Mouse (Mus musculus) C2C12 (cell line): ENCODE results near the gene Lrrc7. TPM values are rescaled to one million over a fixed set of nuclear protein-coding genes. Genes with fewer than 3 reads are reported as not detected.

Experiments
- H3K27me3 ChIP-seq: one replicate; pipeline ENCODE4 v1.6.1; 2011; ENCODE audit not compliant: control insufficient read depth, insufficient read depth, insufficient read length
- H3K36me3 ChIP-seq: one replicate; pipeline ENCODE4 v1.6.1; 2011; ENCODE audit not compliant: control insufficient read depth, insufficient read depth
- H3K4me3 ChIP-seq: one replicate; pipeline ENCODE4 v1.5.1; 2011; ENCODE audit warnings: mild to moderate bottlenecking, control low read depth; ENCODE audit not compliant: poor library complexity, insufficient read depth, severe bottlenecking
- H3K79me2 ChIP-seq: one replicate; pipeline ENCODE4 v1.6.1; 2011; ENCODE audit not compliant: control insufficient read depth, insufficient read depth
- H3K79me3 ChIP-seq: one replicate; pipeline ENCODE4 v1.6.1; 2011; ENCODE audit warnings: low read depth, control low read depth
- H3ac ChIP-seq: one replicate; pipeline ENCODE3; 2011; ENCODE audit warnings: low read depth; ENCODE audit not compliant: control insufficient read depth, insufficient read length
- CEBPB ChIP-seq: IDR thresholded peaks from one replicate; pipeline ENCODE4 v1.6.1; 2011; ENCODE audit warnings: low read depth, mild to moderate bottlenecking, control low read depth, moderate library complexity
- CTCF ChIP-seq: IDR thresholded peaks from one replicate; pipeline ENCODE4 v1.5.1; 2011; ENCODE audit not compliant: control insufficient read depth, insufficient read depth, insufficient read length
- FOSL1 ChIP-seq: IDR thresholded peaks from one replicate; pipeline ENCODE4 v1.8.0; 2011; ENCODE audit warnings: mild to moderate bottlenecking, low read length; ENCODE audit not compliant: poor library complexity, insufficient read depth, severe bottlenecking
- MAX ChIP-seq: IDR thresholded peaks from one replicate; pipeline ENCODE4 v1.6.1; 2011; ENCODE audit warnings: mild to moderate bottlenecking, control low read depth
- MYOD1 ChIP-seq: IDR thresholded peaks from one replicate; pipeline ENCODE4 v1.6.1; 2011; ENCODE audit warnings: low read depth; ENCODE audit not compliant: control insufficient read depth, insufficient read length
- MYOG ChIP-seq: IDR thresholded peaks from one replicate; pipeline ENCODE4 v1.6.1; 2011; ENCODE audit not compliant: control insufficient read depth, insufficient read length; ENCODE audit errors: extremely low read depth
- USF1 ChIP-seq: IDR thresholded peaks from one replicate; pipeline ENCODE4 v1.6.1; 2011; ENCODE audit warnings: low read depth, mild to moderate bottlenecking, control low read depth, moderate library complexity
- polyA plus RNA-seq: library from polyadenylated mRNA; unstranded; fragments of >200 nt; fragmentation: generic; extraction: Trizol; gene quantifications from one replicate; pipeline ENCODE4 v1.2.1, GENCODE M21; 2012; ENCODE audit warnings: missing spikeins

Lrrc7 gene
- polyA plus RNA-seq, 1 experiment = not detected

DNA sequence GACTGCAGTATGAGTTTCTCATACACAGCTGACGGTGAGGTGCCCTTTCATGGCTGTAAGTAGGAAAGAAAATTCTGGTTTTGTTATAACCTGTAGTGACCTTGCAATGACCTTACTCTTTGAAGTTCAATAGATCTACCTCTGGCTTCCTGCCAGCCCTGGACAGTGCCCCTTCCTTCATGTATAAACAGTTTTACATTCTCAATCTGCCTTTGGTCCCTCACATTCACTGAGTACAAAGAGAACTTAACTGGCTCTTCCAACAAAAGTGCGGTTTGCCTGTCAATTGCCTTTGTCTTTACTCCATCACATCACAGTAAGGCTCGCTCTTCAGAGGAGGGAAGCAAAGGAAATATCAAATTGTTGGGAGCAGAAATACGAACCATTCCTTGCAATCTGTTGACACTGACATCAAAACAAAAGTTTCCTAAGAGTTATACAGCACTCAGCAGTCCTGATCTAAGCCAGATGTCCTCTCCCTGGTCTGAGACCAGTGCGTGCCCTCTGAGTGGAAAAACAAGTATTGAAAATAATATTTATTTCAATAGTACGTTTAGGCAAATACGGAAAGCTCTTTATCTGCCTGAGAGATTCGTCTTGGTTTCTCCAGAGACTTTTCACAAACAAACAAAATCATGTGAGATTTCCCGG, 493.3 kb downstream of the Lrrc7 start:
- H3ac ChIP-seq = no peak overlapping the region
- TF ChIP-seq CTCF = no peak
- TF ChIP-seq MYOD1 = no peak
- no peak for TF ChIP-seq MAX
- TF ChIP-seq MYOG = no peak
- no peak for TF ChIP-seq FOSL1
- TF ChIP-seq CEBPB = no peak
- no peak for TF ChIP-seq USF1
- H3K4me3 ChIP-seq = no peak overlapping the region
- no peaks in the 10 kb centered on the region for H3K79me3 ChIP-seq
- H3K79me2 ChIP-seq = no peaks in the 10 kb centered on the region
- no peaks in the 10 kb centered on the region for H3K27me3 ChIP-seq
- H3K36me3 ChIP-seq = peaks cover 16% of the 10 kb centered on the region

DNA sequence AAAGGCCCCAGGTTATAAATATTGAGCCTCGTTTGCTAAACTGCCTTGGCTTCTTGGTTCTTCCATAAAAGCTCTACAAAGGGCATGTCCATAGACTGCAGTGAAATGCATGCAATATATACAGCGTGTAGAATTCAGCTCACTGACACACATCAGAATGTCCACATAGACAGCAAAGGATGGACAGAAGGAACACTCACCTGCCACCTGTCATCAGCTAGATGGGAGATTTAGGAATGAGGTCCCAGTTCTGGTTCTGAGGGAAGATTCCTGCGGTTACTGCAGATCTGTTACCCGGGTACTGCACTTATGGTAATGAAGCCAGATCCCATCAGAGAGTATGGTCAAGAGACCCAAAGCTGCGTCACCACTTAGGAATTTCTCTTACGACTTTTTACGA, 494.1 kb downstream of the Lrrc7 start:
- H3K4me3 ChIP-seq = no peak overlapping the region
- peak; percentile 38 for TF ChIP-seq FOSL1
- no peak for TF ChIP-seq CEBPB
- TF ChIP-seq MAX = no peak
- no peak for TF ChIP-seq MYOG
- no peak for TF ChIP-seq CTCF
- TF ChIP-seq USF1 = no peak
- peak; percentile 89 for TF ChIP-seq MYOD1
- H3K79me3 ChIP-seq = no peaks in the 10 kb centered on the region
- H3K36me3 ChIP-seq = peaks cover 16% of the 10 kb centered on the region
- H3ac ChIP-seq = no peak overlapping the region
- H3K27me3 ChIP-seq = no peaks in the 10 kb centered on the region
- no peaks in the 10 kb centered on the region for H3K79me2 ChIP-seq

DNA sequence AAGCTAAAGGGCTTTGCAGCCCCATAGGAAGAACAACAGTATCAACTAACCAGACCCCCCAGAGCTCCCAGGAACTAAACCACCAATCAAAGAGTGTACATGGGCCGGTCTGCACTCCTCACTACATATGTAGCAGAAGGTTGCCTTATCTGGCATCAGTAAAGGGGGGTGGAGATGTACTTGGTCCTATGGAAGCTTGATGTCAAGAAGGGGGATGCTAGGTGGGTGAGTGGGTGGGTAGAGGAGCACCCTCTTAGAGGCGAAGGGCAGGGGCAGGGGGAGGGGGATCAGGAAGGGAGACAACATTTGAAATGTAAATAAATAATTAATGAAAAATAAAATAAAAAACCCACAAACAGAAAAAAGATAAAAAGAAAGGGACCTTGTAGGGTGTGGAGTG, 496.8 kb downstream of the Lrrc7 start:
- Histone ChIP-seq H3ac (no peak overlapping the region), H3K27me3 (no peaks in the 10 kb centered on the region), H3K4me3 (no peak overlapping the region), H3K79me2 (no peaks in the 10 kb centered on the region), H3K79me3 (no peaks in the 10 kb centered on the region), H3K36me3 (peaks cover 26% of the 10 kb centered on the region)
- no peak for TF ChIP-seq FOSL1
- no peak for TF ChIP-seq USF1
- no peak for TF ChIP-seq CEBPB
- TF ChIP-seq CTCF = no peak
- no peak for TF ChIP-seq MYOG
- TF ChIP-seq MYOD1 = no peak
- TF ChIP-seq MAX = no peak

DNA sequence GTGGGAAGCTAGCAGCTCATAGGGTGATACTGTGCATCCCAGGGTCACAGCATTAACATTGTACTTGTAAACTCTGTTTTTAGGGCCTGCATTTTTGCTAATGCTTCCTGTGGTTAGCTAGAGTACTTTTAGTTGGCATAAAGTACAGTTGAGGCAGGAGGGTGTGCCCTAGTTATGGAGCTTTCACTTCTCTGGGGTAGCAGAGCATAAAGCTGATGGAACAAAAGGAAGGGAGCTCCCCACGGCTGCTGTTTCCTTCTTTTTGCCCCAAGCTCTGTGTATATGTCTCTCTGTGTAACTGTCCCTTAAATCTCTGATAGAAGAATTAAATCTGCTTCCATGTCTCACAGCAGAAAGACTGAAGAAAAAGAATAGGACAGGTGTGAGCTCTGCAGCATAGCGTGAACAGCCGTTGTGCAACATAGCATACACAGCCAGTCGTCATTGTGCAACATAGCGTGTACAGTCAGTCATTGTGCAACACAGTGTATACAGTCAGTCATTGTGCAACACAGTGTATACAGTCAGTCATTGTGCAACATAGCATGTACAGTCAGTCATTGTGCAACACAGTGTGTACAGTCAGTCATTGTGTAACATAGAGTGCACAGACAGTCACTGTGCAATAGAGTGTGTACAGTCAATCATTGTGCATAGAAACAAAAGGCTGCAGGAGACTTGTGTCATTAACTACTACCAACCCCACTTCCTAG, 500.1 kb downstream of the Lrrc7 start:
- Histone ChIP-seq H3K79me2 (no peaks in the 10 kb centered on the region), H3K27me3 (no peaks in the 10 kb centered on the region), H3K79me3 (no peaks in the 10 kb centered on the region), H3K36me3 (peaks cover 41% of the 10 kb centered on the region), H3ac (no peak overlapping the region), H3K4me3 (no peak overlapping the region)
- no peak for TF ChIP-seq MYOG
- TF ChIP-seq USF1 = no peak
- no peak for TF ChIP-seq CTCF
- no peak for TF ChIP-seq MAX
- TF ChIP-seq FOSL1 = no peak
- TF ChIP-seq CEBPB = peak; percentile 68
- no peak for TF ChIP-seq MYOD1

DNA sequence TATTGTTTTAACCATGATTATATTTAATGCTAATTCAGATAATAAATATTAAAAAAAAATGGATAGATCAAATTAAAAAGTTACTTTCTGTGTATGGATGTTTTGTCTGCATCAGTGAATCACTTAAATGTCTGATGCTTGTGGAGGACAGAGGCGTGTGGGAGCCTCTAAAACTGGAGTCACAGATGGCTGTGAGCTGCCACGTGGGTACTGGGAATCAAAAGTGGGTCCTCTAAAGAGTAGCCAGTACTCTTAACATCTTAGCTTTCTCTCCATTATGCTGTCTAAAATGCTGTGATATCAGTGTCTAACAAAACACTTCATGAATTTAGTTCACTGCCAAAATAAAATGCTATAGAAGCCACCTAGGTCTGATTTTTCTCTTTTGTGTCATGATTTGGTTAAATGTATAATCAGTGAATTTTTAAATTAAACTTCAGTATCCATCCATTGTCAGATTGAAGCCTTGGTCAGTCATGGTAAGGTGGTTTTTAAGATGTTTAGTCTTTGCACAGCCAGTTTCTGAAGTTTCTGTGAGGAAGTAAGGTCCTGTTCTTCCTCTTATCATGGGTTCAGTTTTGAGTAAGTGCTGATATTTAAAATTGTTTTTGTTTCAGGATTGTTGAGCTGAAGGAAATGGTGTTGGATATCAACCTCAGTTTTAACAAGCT, 501.3 kb downstream of the Lrrc7 start:
- TF ChIP-seq FOSL1 (no peak), MYOG (no peak), CTCF (no peak), USF1 (no peak), MAX (no peak), CEBPB (no peak), MYOD1 (no peak)

More for the DNA sequence above, 501.3 kb downstream of the Lrrc7 start:
- Histone ChIP-seq H3K79me3 (no peaks in the 10 kb centered on the region), H3ac (no peak overlapping the region), H3K4me3 (no peak overlapping the region), H3K79me2 (no peaks in the 10 kb centered on the region), H3K36me3 (peaks cover 47% of the 10 kb centered on the region), H3K27me3 (no peaks in the 10 kb centered on the region)
